Mouse (Mus musculus) midbrain, embryonic 12.5 days (tissue): ENCODE measurements at regions not wholly inside any gene's neighbourhood (a gene's known extent, or its start where the extent isn't known, plus 50 kb on each side); places are given as distances from the start of the nearest gene placed in this dataset.
A peak's percentile ranks its signal among the peaks of the same experiment; 100 is the strongest.

Source experiments
- ATAC-seq: fragments of 200-750 bp; cut with Nextera tagmentation; 2 replicates; pipeline ENCODE4 v1.8.0; 2017; ENCODE audit warnings: low read depth, moderate TSS enrichment, moderate library complexity; ENCODE audit not compliant: low FRiP score
- H3K27ac ChIP-seq: fragments of 300-500 bp; sonication (generic); replicated peaks from 2 replicates; pipeline ENCODE4 v1.5.1; 2016; ENCODE audit warnings: mild to moderate bottlenecking
- H3K27me3 ChIP-seq: fragments of 300-500 bp; sonication (generic); 2 replicates; pipeline ENCODE4 v1.6.1; 2016; ENCODE audit warnings: mild to moderate bottlenecking
- H3K36me3 ChIP-seq: fragments of 300-500 bp; sonication (generic); 2 replicates; pipeline ENCODE4 v1.6.1; 2016
- H3K4me1 ChIP-seq: fragments of 300-500 bp; sonication (generic); 2 replicates; pipeline ENCODE4 v1.6.1; 2016
- H3K4me2 ChIP-seq: fragments of 300-500 bp; sonication (generic); replicated peaks from 2 replicates; pipeline ENCODE4 v1.6.1; 2016; ENCODE audit warnings: mild to moderate bottlenecking, moderate library complexity
- H3K4me3 ChIP-seq: fragments of 300-500 bp; sonication (generic); 2 replicates; pipeline ENCODE4 v1.5.1; 2016; ENCODE audit warnings: mild to moderate bottlenecking
- H3K9ac ChIP-seq: fragments of 300-500 bp; sonication (generic); replicated peaks from 2 replicates; pipeline ENCODE4 v1.6.1; 2016; ENCODE audit warnings: mild to moderate bottlenecking, moderate library complexity
- H3K9me3 ChIP-seq: fragments of 300-500 bp; sonication (generic); 2 replicates; pipeline ENCODE4 v1.6.1; 2016; ENCODE audit warnings: mild to moderate bottlenecking
- WGBS: fragments of 180-500 bp; shearing (Covaris S2); methylation state at CpG from one replicate; pipeline ENCODE4 v1.1.7; 2016; 5-methylcytosine and 5-hydroxymethylcytosine counted together

DNA sequence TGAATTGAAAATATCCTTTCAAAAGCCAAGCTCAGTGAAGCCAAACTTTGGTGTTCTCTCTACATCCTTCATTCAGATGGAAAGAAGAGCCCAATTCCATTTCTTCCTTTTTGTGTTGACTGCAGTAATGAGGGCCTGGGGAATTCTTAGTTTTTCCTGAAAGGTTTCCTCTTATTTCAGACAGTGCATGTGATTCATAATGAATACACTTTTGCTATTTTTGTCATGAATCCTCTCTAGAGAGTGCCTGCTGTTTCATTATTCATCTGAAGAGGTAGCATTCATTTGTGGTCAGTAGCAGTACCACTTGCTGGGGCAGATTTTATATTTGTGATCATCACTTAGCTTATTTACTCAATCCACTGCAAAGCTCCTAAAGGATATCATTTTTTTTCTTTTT, 303.0 kb upstream of the Anxa10 start:
- no peaks in the 10 kb centered on the region for H3K27me3 ChIP-seq
- H3K4me2 ChIP-seq = no peak overlapping the region
- no peak overlapping the region for H3K27ac ChIP-seq
- no peaks in the 10 kb centered on the region for H3K4me1 ChIP-seq
- H3K4me3 ChIP-seq = no peak overlapping the region
- ATAC-seq = peak; percentile 71
- no peaks in the 10 kb centered on the region for H3K9me3 ChIP-seq
- H3K36me3 ChIP-seq = no peaks in the 10 kb centered on the region
- H3K9ac ChIP-seq = no peak overlapping the region

DNA sequence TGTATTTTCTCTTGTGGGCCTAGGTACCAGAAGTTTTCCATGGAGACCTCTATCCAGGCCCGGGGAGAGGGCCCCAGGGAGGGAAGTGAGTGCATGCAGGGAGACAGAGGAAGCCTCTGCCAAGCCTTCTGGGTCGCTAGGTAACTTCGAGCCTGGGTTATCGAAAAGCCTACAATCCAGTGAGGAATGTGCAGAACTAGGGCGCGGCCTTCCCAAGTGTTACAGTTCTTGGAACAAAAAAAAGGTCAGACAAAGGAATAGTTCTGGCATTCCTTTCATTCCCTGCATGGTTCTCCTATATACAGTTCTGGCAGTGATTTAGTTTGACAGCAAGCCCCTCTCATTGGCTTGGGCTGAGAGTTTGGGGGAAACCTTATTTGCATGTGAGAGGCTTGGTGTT, 294.6 kb upstream of the Anxa10 start:
- no peak for ATAC-seq
- no peaks in the 10 kb centered on the region for H3K4me1 ChIP-seq
- 37% methylated on average over 6 of the region's 6 CpGs for WGBS
- no peaks in the 10 kb centered on the region for H3K36me3 ChIP-seq
- no peak overlapping the region for H3K27ac ChIP-seq
- no peak overlapping the region for H3K4me2 ChIP-seq
- H3K9me3 ChIP-seq = no peaks in the 10 kb centered on the region
- no peak overlapping the region for H3K4me3 ChIP-seq
- H3K27me3 ChIP-seq = no peaks in the 10 kb centered on the region
- no peak overlapping the region for H3K9ac ChIP-seq
